8 mouse cellular contexts compared by ENCODE assay signal in genomic region chr11:101465101-101465868, GRCm38 (mm10). TPM values are rescaled to one million over a fixed set of nuclear protein-coding genes. Genes with fewer than 3 reads are reported as not detected.
DNase-seq lines count a peak whose midpoint lies in the region; ATAC-seq lines count a peak whose summit lies in the region.

No protein-coding gene starts in this region.

- H3K36me3 ChIP-seq in liver, embryonic 16.5 days (ENCODE audit: control insufficient read depth, insufficient read depth): no peaks in the 10 kb centered on the region
- H3K36me3 ChIP-seq in neural tube, embryonic 11.5 days (ENCODE audit: control insufficient read depth, insufficient read depth, low read length): peaks cover 2% of the 10 kb centered on the region; the same call in 1 of the 2 replicates

- H3K4me1 ChIP-seq in liver, embryonic 16.5 days (ENCODE audit: control insufficient read depth, low read depth, low read length): peaks cover 56% of the 10 kb centered on the region
- peaks cover 36% of the 10 kb centered on the region for H3K4me1 ChIP-seq in neural tube, embryonic 11.5 days (ENCODE audit: control insufficient read depth, insufficient read depth, low read length)

- peak overlapping the region; percentile 61 for H3K9ac ChIP-seq in liver, embryonic 16.5 days (ENCODE audit: low read depth, low read length)
- H3K9ac ChIP-seq in neural tube, embryonic 11.5 days (ENCODE audit: low read length): peak overlapping the region; percentile 72

- H3K27me3 ChIP-seq in liver, embryonic 16.5 days (ENCODE audit: control insufficient read depth, insufficient read depth, low read depth, low read length): peaks cover 50% of the 10 kb centered on the region
- no peaks in the 10 kb centered on the region for H3K27me3 ChIP-seq in neural tube, embryonic 11.5 days (ENCODE audit: control insufficient read depth, insufficient read depth, low read length)

- under 1% methylated on average over 51 of the region's 51 CpGs for WGBS in liver, embryonic 16.5 days (ENCODE audit: insufficient replicate concordance)
- WGBS in neural tube, embryonic 11.5 days: under 1% methylated on average over 51 of the region's 51 CpGs

- peak overlapping the region; percentile 84 for H3K4me2 ChIP-seq in liver, embryonic 16.5 days (ENCODE audit: low read depth, low read length)
- peak overlapping the region; percentile 92 for H3K4me2 ChIP-seq in neural tube, embryonic 11.5 days (ENCODE audit: low read depth)

- H3K9me3 ChIP-seq in liver, embryonic 16.5 days (replicated peaks; ENCODE audit: control insufficient read depth, low read length): no peaks in the 10 kb centered on the region
- no peaks in the 10 kb centered on the region for H3K9me3 ChIP-seq in neural tube, embryonic 11.5 days (ENCODE audit: control insufficient read depth, low read length)

- ATAC-seq in inflammation-experienced regulatory T-cells, adult 6 months: peak; percentile 19
- ATAC-seq in liver, embryonic 16.5 days (ENCODE audit: low read depth): peak; percentile 14
- 0 out of 2 replicates have a peak, but pooled peaks have one; percentile 15 for ATAC-seq in neural tube, embryonic 11.5 days (ENCODE audit: insufficient read depth, low FRiP score, low TSS enrichment)

- H3K4me3 ChIP-seq in liver, embryonic 16.5 days (ENCODE audit: low read depth, low read length): peak overlapping the region; percentile 70
- H3K4me3 ChIP-seq in neural tube, embryonic 11.5 days (ENCODE audit: low read depth, low read length): peak overlapping the region; percentile 83

- H3K27ac ChIP-seq in liver, embryonic 16.5 days (ENCODE audit: low read length): peak overlapping the region; percentile 33
- peak overlapping the region; percentile 73 for H3K27ac ChIP-seq in neural tube, embryonic 11.5 days (ENCODE audit: low read depth, low read length)

- DNase-seq in layer of hippocampus, adult 9-11 months: peak; percentile 52
- DNase-seq in layer of hippocampus, adult 9-10 months (ENCODE audit: low spot score): no peak
- DNase-seq in cerebellum, adult 8-10 months: peak; percentile 35
- DNase-seq in gastrocnemius, postnatal 25 days: peak; percentile 83
- peak; percentile 69 for DNase-seq in neural tube, embryonic 11.5 days (ENCODE audit: low spot score)
- peak; percentile 48 for DNase-seq in thymus, postnatal 14 days

RNA-seq across cellular contexts. Expression of gene Rnd2, which starts 0.5 kb away (rescaled TPM):
- total RNA-seq in gastrocnemius, postnatal 25 days (2021): 1 to 10 TPM; 2.9 to 3.6 TPM
- not detected for polyA plus RNA-seq in inflammation-experienced regulatory T-cells, adult 6 months (2017; shearing (Covaris generic))
- polyA plus RNA-seq in liver, embryonic 16.5 days (2015; fragmentation: Nextera tagmentation; extraction: Ambion mirVana): 1.4 and 1.7 TPM in 2 replicates
- polyA plus RNA-seq in neural tube, embryonic 11.5 days (2014; fragmentation: Nextera tagmentation; extraction: Ambion mirVana): 43.9 and 49.0 TPM in 2 replicates

RNA-seq across cellular contexts. Expression of gene Vat1, which starts 0.7 kb away (rescaled TPM):
- 10 to 100 TPM; 13.1 to 19.3 TPM for total RNA-seq in gastrocnemius, postnatal 25 days (2021)
- 1 to 10 TPM; 1.7 to 2.5 (median 1.9) TPM for polyA plus RNA-seq in inflammation-experienced regulatory T-cells, adult 6 months (2017; shearing (Covaris generic))
- 10.2 and 12.3 TPM in 2 replicates for polyA plus RNA-seq in liver, embryonic 16.5 days (2015; fragmentation: Nextera tagmentation; extraction: Ambion mirVana)
- polyA plus RNA-seq in neural tube, embryonic 11.5 days (2014; fragmentation: Nextera tagmentation; extraction: Ambion mirVana): 52.3 and 55.8 TPM in 2 replicates

RNA-seq across cellular contexts. Expression of gene Ifi35, which starts 17.1 kb away (rescaled TPM):
- 10 to 100 TPM in 1 of 2 experiments, 1 to 10 TPM in 1; 8.5 to 10.8 TPM for total RNA-seq in gastrocnemius, postnatal 25 days (2021)
- polyA plus RNA-seq in inflammation-experienced regulatory T-cells, adult 6 months (2017; shearing (Covaris generic)): 100 to 1,000 TPM; 143 to 171 (median 153) TPM
- polyA plus RNA-seq in liver, embryonic 16.5 days (2015; fragmentation: Nextera tagmentation; extraction: Ambion mirVana): 22.4 and 26.5 TPM in 2 replicates
- 2.4 and 3.1 TPM in 2 replicates for polyA plus RNA-seq in neural tube, embryonic 11.5 days (2014; fragmentation: Nextera tagmentation; extraction: Ambion mirVana)

RNA-seq across cellular contexts. Expression of gene Rpl27, which starts 23.2 kb away (rescaled TPM):
- 10 to 100 TPM; 40.6 to 42.5 TPM for total RNA-seq in gastrocnemius, postnatal 25 days (2021)
- polyA plus RNA-seq in inflammation-experienced regulatory T-cells, adult 6 months (2017; shearing (Covaris generic)): 100 to 1,000 TPM; 523 to 733 (median 603) TPM
- 138 and 160 TPM in 2 replicates for polyA plus RNA-seq in liver, embryonic 16.5 days (2015; fragmentation: Nextera tagmentation; extraction: Ambion mirVana)
- polyA plus RNA-seq in neural tube, embryonic 11.5 days (2014; fragmentation: Nextera tagmentation; extraction: Ambion mirVana): 389 and 414 TPM in 2 replicates

RNA-seq across cellular contexts. Expression of gene Ptges3l, which starts 40.2 kb away (rescaled TPM):
- total RNA-seq in gastrocnemius, postnatal 25 days (2021): 100 to 1,000 TPM; 106 to 110 TPM
- 1 to 10 TPM; 1.6 to 2.2 (median 2.1) TPM for polyA plus RNA-seq in inflammation-experienced regulatory T-cells, adult 6 months (2017; shearing (Covaris generic))
- 0.82 and 2.0 TPM in 2 replicates for polyA plus RNA-seq in liver, embryonic 16.5 days (2015; fragmentation: Nextera tagmentation; extraction: Ambion mirVana)
- polyA plus RNA-seq in neural tube, embryonic 11.5 days (2014; fragmentation: Nextera tagmentation; extraction: Ambion mirVana): 6.9 and 7.1 TPM in 2 replicates

Comparison
In these comparisons a context has a peak if more than half of its experiments do, and no peak if none do; other contexts are left out.
1. RNA of gene Rnd2, which starts 0.5 kb away (polyA plus RNA-seq): 43.9 to 49.0 TPM in neural tube, embryonic 11.5 days; 1.4 to 1.7 TPM in liver, embryonic 16.5 days and not detected in inflammation-experienced regulatory T-cells, adult 6 months; every median in the first group is over 10 times any median in the second.
2. Peak in every context shown above with its lines, with median percentiles within 50 percentile points of each other: ATAC-seq.